Mouse (Mus musculus): ENCODE data around the gene Hist1h3b. TPM values are rescaled to one million over a fixed set of nuclear protein-coding genes. Genes with fewer than 3 reads are reported as not detected.
"Not testable (repeated sequence)": the region's sequence is repeated elsewhere in the genome, so short reads cannot be mapped to it uniquely, and the experiment has no call there.

Gene Hist1h3b
- polyA plus RNA-seq, 1 experiment from 2014 or later, result 2.3 TPM

GRCm38 (mm10) chr13:23749563-23750121 is 2.4 kb upstream of the Hist1h3b start:
- ATAC-seq (ENCODE audit: low read depth), result no peak
- Histone ChIP-seq H3K9me3 (no peaks in the 10 kb centered on the region), H3K9ac (no peak overlapping the region), H3K27ac (replicated peaks) (no peak overlapping the region; the same call in 1 of the 2 replicates), H3K4me3 (no peak overlapping the region), H3K4me2 (no peak overlapping the region), H3K27me3 (no peaks in the 10 kb centered on the region), H3K36me3 (no peaks in the 10 kb centered on the region), H3K4me1 (replicated peaks) (peaks cover 29% of the 10 kb centered on the region)
- WGBS, result 89% methylated on average over 5 of the region's 5 CpGs

- Histone ChIP-seq H3K4me2 (peak within 1 kb of the TSS; percentile 67), H3K4me3 (peak within 1 kb of the TSS; percentile 45), H3K27ac (replicated peaks) (peak within 1 kb of the TSS; percentile 95), H3K9ac (peak within 1 kb of the TSS; percentile 66), H3K4me1 (replicated peaks) (peaks cover 29% of the 10 kb centered on the region)
- H3K36me3 ChIP-seq, H3K9me3 ChIP-seq, H3K27me3 ChIP-seq: not testable (repeated sequence)
- 2% methylated on average over 33 of the region's 47 CpGs for WGBS
- ATAC-seq (ENCODE audit: low read depth), result peak; percentile 40; the same call in 1 of the 2 replicates
Observed at GRCm38 (mm10) chr13:23750839-23751477, 1.1 kb upstream of the Hist1h3b start, which contains the start of gene Hist1h2ab. TSS of gene Hist1h2ab (plus strand) at chr13:23751126.

- Histone ChIP-seq H3K27ac (replicated peaks) (peak overlapping the region; percentile 95), H3K4me1 (replicated peaks) (peaks cover 29% of the 10 kb centered on the region), H3K9ac (peak overlapping the region; percentile 66; the same call in 1 of the 2 replicates), H3K4me3 (peak overlapping the region; percentile 45), H3K4me2 (peak overlapping the region; percentile 67), H3K27me3 (no peaks in the 10 kb centered on the region), H3K36me3 (no peaks in the 10 kb centered on the region), H3K9me3 (no peaks in the 10 kb centered on the region)
- under 1% methylated on average over 11 of the region's 11 CpGs for WGBS
- ATAC-seq (ENCODE audit: low read depth), result peak; percentile 44; the same call in 1 of the 2 replicates
Observed at GRCm38 (mm10) chr13:23751478-23751956, 550 bp upstream of the Hist1h3b start.

GRCm38 (mm10) chr13:23752742-23753172 is 690 bp downstream of the Hist1h3b start:
- Histone ChIP-seq H3K4me1 (replicated peaks) (peaks cover 26% of the 10 kb centered on the region), H3K9me3 (no peaks in the 10 kb centered on the region), H3K36me3 (no peaks in the 10 kb centered on the region), H3K4me3 (peak overlapping the region; percentile 23; the same call in 1 of the 2 replicates), H3K9ac (no peak overlapping the region), H3K27me3 (no peaks in the 10 kb centered on the region), H3K27ac (replicated peaks) (peak overlapping the region; percentile 1; the same call in 1 of the 2 replicates), H3K4me2 (peak overlapping the region; percentile 67)
- ATAC-seq (ENCODE audit: low read depth), result no peak
- WGBS, result 4% methylated on average over 6 of the region's 6 CpGs

GRCm38 (mm10) chr13:23753314-23754078 is 1.4 kb downstream of the Hist1h3b start:
- H3K4me1 ChIP-seq (replicated peaks), result peaks cover 18% of the 10 kb centered on the region
- H3K36me3 ChIP-seq, result no peaks in the 10 kb centered on the region
- peak overlapping the region; percentile 67; the same call in 1 of the 2 replicates for H3K4me2 ChIP-seq
- H3K4me3 ChIP-seq, result no peak overlapping the region
- WGBS, result 57% methylated on average over 4 of the region's 4 CpGs
- no peak for ATAC-seq (ENCODE audit: low read depth)
- H3K27ac ChIP-seq (replicated peaks), result no peak overlapping the region
- no peak overlapping the region for H3K9ac ChIP-seq
- no peaks in the 10 kb centered on the region for H3K27me3 ChIP-seq
- no peaks in the 10 kb centered on the region for H3K9me3 ChIP-seq

- peaks cover 19% of the 10 kb centered on the region for H3K4me1 ChIP-seq (replicated peaks)
- ATAC-seq (ENCODE audit: low read depth), result no peak
- no peak overlapping the region for H3K4me3 ChIP-seq
- no peaks in the 10 kb centered on the region for H3K27me3 ChIP-seq
- H3K9me3 ChIP-seq, result no peaks in the 10 kb centered on the region
- H3K4me2 ChIP-seq, result no peak overlapping the region
- H3K36me3 ChIP-seq, result no peaks in the 10 kb centered on the region
- H3K9ac ChIP-seq, result no peak overlapping the region
- no peak overlapping the region for H3K27ac ChIP-seq (replicated peaks)
Observed at GRCm38 (mm10) chr13:23755000-23755399, 2.9 kb downstream of the Hist1h3b start.

- Histone ChIP-seq H3K9ac (peak within 1 kb of the TSS; percentile 61), H3K27ac (replicated peaks) (peak within 1 kb of the TSS; percentile 88), H3K9me3 (no peaks in the 10 kb centered on the region), H3K4me2 (peak within 1 kb of the TSS; percentile 65), H3K27me3 (no peaks in the 10 kb centered on the region), H3K36me3 (no peaks in the 10 kb centered on the region), H3K4me3 (peak within 1 kb of the TSS; percentile 37), H3K4me1 (replicated peaks) (peaks cover 24% of the 10 kb centered on the region)
- ATAC-seq (ENCODE audit: low read depth), result peak; percentile 77
- 0% methylated on average over 17 of the region's 22 CpGs for WGBS
Observed at GRCm38 (mm10) chr13:23756790-23757189, 4.7 kb downstream of the Hist1h3b start, which contains the start of gene Hist1h4b. TSS of gene Hist1h4b (plus strand) at chr13:23757013.

GRCm38 (mm10) chr13:23757211-23757773 is 5.2 kb downstream of the Hist1h3b start:
- peak; percentile 16; the same call in 1 of the 2 replicates for ATAC-seq (ENCODE audit: low read depth)

GRCm38 (mm10) chr13:23757921-23758320 is 5.9 kb downstream of the Hist1h3b start:
- Histone ChIP-seq H3K4me1 (replicated peaks) (peaks cover 23% of the 10 kb centered on the region), H3K4me2 (peak overlapping the region; percentile 65), H3K27me3 (no peaks in the 10 kb centered on the region), H3K27ac (replicated peaks) (no peak overlapping the region), H3K9me3 (no peaks in the 10 kb centered on the region), H3K9ac (no peak overlapping the region), H3K36me3 (no peaks in the 10 kb centered on the region), H3K4me3 (no peak overlapping the region)
- no peak for ATAC-seq (ENCODE audit: low read depth)
- WGBS, result 41% methylated on average over 3 of the region's 3 CpGs

More at GRCm38 (mm10) chr13:23757211-23757773, 5.2 kb downstream of the Hist1h3b start:
- peaks cover 25% of the 10 kb centered on the region for H3K4me1 ChIP-seq (replicated peaks)
- H3K9ac ChIP-seq, result peak overlapping the region; percentile 61
- no peaks in the 10 kb centered on the region for H3K36me3 ChIP-seq
- H3K27ac ChIP-seq (replicated peaks), result peak overlapping the region; percentile 88
- H3K9me3 ChIP-seq, result no peaks in the 10 kb centered on the region
- H3K4me3 ChIP-seq, result peak overlapping the region; percentile 37
- WGBS, result 1% methylated on average over 23 of the region's 23 CpGs
- H3K4me2 ChIP-seq, result peak overlapping the region; percentile 65
- no peaks in the 10 kb centered on the region for H3K27me3 ChIP-seq

GRCm38 (mm10) chr13:23759251-23759771 is 7.2 kb downstream of the Hist1h3b start:
- no peak for ATAC-seq (ENCODE audit: low read depth)
- Histone ChIP-seq H3K27ac (replicated peaks) (no peak overlapping the region), H3K4me2 (no peak overlapping the region), H3K4me3 (no peak overlapping the region), H3K27me3 (no peaks in the 10 kb centered on the region), H3K4me1 (replicated peaks) (peaks cover 31% of the 10 kb centered on the region), H3K9ac (no peak overlapping the region), H3K36me3 (no peaks in the 10 kb centered on the region), H3K9me3 (no peaks in the 10 kb centered on the region)
- WGBS, result 24% methylated on average over 3 of the region's 3 CpGs

- Histone ChIP-seq H3K4me3 (no peak overlapping the region), H3K9me3 (no peaks in the 10 kb centered on the region), H3K27ac (replicated peaks) (peak overlapping the region; percentile 90; the same call in 1 of the 2 replicates), H3K4me1 (replicated peaks) (peaks cover 34% of the 10 kb centered on the region), H3K4me2 (peak overlapping the region; percentile 79), H3K9ac (peak overlapping the region; percentile 60; the same call in 1 of the 2 replicates), H3K36me3 (no peaks in the 10 kb centered on the region), H3K27me3 (no peaks in the 10 kb centered on the region)
- ATAC-seq (ENCODE audit: low read depth), result no peak
- 77% methylated on average over 1 of the region's 1 CpGs for WGBS
Observed at GRCm38 (mm10) chr13:23759916-23760239, 7.8 kb downstream of the Hist1h3b start.

All from neural tube, embryonic 13.5 days (tissue).